Mouse (Mus musculus) right cerebral cortex, postnatal 25 days (tissue): ENCODE results near the gene Hdgfl2.
"Not testable (repeated sequence)": the region's sequence is repeated elsewhere in the genome, so short reads cannot be mapped to it uniquely, and the experiment has no call there.

Experiments used
- DNase-seq: peaks from one replicate; pipeline ENCODE4 v3.0.0; 2022

Gene Hdgfl2

GRCm38 (mm10) chr17:56106436-56106835 is 27.0 kb downstream of the Hdgfl2 start:
- not testable (repeated sequence) for DNase-seq

- DNase-seq = no peak
Measured at GRCm38 (mm10) chr17:56106981-56107380, 27.5 kb downstream of the Hdgfl2 start.

GRCm38 (mm10) chr17:56107736-56108135 is 28.3 kb downstream of the Hdgfl2 start:
- DNase-seq = no peak

GRCm38 (mm10) chr17:56108334-56109044 is 29.1 kb downstream of the Hdgfl2 start:
- no peak for DNase-seq

DNA sequence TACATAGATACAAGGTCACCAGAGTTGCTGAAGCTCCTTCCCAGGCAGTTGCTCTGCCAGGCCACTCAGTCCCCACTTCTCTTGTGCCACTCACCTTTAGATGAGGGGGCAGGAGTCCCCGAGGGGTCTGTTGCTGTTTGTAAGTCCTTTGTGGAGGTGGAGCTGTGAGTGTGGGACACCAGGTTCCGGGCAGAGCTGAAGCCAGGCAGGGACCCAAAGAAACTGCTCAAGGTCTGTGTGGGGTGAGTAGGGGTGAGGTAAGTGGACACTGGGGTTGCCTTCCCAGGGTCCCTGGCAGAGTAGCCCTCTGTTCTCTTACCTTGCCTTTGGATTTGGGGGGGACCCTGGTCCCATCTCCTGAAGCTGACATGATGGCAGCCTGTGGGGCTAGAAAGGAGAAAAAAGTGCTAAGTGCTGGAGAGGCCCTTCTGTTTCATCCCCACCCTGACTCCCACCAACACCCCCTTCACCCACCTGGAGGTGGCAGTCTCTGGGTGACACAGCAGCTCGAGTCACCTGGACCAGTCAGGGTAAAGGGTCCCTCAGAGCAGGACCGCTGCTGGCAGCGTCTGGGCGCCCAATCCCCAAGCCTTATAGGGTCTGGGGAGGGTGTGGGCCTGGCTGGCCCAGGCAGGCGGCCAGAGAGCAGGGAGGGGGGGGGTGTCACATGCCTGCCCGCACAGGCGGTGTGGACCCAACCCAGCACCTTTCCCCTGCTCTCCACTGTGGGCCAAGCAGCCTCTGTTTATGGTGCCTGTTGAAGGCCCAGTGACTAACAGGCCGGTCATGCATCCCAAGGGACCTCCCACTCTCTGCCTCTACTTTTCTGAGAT is 30.0 kb downstream of the Hdgfl2 start, which contains the start of gene Plin4:
Gene Plin4, minus strand, starts transcription at position 585 of the 833 bp plus-strand sequence.
- no peak for DNase-seq

DNA sequence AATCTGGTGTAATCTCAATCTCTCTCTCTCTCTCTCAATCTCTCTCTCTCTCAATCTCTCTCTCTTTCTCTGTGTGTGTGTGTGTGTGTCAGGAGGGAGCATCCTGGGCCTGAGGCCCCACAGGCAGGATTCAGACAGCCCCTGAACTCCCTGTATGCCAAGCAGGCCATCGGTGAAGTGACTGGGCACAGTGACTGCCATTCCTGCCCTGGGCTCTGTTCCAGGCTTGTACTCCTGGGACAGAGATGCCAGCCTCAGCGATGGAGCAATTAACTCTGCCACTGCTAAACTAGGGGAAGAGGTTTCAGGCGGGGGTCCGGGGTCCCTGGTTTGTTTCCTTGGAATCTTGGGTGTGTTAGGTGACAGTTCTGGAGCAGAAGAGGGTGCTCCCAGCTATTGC is 31.1 kb downstream of the Hdgfl2 start:
- no peak for DNase-seq

GRCm38 (mm10) chr17:56111021-56111420 is 31.6 kb downstream of the Hdgfl2 start:
- DNase-seq = no peak

- no peak for DNase-seq
Measured at GRCm38 (mm10) chr17:56111864-56112263, 32.4 kb downstream of the Hdgfl2 start.

DNA sequence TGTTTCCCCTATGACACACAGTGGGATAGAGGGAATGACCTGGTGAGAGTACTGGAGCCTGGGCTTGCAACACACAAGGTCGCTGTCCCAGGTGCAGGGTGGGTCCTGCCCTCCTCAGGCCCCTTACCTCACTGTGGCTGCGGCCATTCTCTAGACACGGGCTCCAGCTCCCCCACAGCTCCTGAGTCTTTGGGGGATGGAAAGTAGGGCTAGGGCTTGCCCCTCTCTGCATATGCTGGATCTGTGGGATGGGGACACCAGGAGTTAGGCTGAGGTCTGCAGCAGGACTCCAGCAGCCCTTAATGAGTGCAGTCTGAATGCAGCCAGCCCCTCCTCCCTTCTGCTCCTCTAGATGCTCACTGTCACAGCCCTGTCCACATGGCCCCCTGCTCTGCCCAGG is 33.3 kb downstream of the Hdgfl2 start:
- no peak for DNase-seq

- DNase-seq = no peak
Measured at GRCm38 (mm10) chr17:56116193-56116592, 36.8 kb downstream of the Hdgfl2 start.

DNA sequence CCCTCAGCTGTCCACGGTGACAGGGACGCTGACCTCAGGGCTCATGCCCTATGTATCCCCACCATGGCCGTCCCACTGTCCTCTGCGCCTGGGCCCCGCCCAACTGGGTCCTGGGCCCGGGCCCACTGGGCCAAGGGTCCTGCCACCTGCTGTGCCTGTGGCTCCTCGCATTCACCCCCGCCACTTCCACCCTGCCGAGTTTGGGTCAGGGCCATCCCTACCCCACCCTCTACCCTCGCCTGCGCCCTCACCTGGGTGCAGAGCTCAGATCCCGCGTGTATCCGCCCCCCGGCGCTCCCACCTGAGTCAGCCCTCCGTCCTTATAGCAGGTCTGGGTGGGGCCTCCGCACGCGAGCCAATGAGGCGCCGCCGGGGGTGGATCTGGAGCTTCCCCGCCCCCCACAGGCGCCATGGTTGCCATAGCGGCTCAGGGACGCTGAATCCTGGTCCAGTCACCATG is 37.8 kb downstream of the Hdgfl2 start, which contains the start of gene Plin5:
Gene Plin5, minus strand, starts transcription at position 346 of the 460 bp plus-strand sequence.
- DNase-seq = no peak

DNA sequence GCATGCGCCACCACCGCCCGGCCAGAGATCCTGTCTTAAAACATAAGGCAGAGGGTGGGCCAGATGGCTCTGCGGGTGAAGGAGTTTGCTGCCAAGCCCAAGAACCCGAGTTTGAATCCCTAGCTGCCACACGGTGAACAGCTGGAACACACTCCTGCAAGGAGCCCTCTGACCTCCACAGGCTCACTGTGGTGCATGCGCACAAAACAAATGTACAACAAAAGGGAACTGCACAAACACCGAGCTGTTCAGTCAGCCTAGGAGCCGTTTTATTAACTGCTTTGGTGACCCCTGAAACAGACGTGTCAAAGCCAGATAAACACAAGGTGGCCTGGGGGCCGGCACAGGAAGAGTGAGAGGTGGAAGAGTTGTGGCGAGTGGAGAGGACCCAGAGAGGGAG is 40.0 kb downstream of the Hdgfl2 start:
- DNase-seq = no peak

DNA sequence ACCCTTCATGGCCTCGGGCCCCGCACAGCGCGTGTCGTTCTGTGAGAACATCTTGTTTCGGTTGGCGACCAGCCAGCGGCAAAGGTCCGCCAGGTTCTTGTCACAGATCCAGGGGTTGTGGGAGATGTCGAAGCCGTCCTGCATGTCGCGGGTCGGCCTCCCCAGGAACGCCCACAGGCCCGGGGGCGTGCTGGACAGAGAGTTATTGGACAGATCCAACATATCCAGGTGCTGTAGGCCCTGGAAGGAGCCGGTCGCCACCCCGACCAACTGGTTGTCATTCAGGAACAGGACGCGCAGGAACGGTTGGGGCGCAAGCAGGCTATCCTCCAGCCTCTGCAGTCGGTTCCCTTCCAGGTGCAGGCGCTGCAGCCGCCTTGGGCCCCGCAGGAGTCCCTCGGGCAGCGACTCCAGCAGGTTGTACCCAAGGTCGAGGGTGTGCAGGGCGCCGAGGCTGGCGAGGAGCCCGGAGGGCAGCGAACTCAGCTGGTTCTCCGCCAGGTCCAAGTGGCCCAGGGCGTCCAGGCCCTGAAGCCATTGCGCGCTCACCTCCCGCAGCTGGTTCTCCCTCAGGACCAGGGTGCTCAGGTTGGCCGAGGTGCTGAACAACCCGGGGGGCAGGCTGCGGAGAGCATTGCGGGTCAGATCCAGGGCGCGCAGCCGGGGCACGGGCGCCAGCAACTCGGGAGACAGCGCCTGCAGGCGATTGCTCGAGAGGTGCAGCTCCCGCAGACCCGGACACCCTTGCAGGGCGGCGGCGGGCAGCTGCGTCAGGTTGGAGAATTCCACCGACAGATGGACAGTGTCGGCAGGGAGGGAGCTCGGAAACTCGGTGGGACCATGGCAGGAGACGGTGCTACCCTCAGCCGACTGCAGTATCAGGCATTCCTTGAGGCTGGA is 40.8 kb downstream of the Hdgfl2 start:
- no peak for DNase-seq

DNA sequence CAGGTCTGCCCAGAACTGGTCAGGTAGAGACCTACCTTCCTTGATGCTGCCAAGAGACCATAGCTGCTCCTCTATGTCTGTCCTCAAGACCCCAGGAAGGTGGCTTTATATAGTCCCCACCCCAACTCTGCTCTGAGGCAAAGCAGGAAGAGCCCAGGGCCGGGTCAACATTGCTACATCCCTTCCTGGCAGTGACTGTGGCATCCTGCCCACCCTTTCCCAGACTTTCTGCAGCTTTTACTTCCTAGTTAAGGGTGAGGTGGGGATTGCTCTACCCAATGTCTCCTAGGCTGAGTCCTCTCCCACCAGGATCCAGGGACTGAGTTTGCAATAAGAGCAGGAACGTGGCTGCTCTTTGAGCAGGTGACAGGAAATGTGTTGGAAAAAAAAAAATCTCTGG is 42.4 kb downstream of the Hdgfl2 start, which contains the start of gene Lrg1:
Gene Lrg1, minus strand, starts transcription at position 176 of the 400 bp plus-strand sequence.
- no peak for DNase-seq

DNA sequence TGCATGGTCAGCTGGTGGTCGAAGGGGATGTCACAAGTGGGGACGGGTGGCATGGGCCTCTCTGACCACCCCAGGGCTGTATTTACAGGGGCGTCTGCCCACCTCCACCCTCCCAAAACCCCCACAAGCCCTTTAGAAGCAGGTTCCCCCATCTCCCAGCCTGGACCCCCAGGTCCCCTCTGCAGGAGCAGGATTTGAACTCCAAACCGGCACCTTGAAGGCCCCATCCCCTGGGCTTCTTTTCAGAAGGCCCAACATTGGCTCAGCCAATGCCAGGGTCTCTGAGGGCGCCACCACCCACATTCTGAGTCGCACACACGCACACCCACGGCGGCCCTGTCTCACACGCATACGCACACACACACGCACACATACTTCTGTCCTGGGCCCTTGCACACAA is 43.7 kb downstream of the Hdgfl2 start:
- no peak for DNase-seq

DNA sequence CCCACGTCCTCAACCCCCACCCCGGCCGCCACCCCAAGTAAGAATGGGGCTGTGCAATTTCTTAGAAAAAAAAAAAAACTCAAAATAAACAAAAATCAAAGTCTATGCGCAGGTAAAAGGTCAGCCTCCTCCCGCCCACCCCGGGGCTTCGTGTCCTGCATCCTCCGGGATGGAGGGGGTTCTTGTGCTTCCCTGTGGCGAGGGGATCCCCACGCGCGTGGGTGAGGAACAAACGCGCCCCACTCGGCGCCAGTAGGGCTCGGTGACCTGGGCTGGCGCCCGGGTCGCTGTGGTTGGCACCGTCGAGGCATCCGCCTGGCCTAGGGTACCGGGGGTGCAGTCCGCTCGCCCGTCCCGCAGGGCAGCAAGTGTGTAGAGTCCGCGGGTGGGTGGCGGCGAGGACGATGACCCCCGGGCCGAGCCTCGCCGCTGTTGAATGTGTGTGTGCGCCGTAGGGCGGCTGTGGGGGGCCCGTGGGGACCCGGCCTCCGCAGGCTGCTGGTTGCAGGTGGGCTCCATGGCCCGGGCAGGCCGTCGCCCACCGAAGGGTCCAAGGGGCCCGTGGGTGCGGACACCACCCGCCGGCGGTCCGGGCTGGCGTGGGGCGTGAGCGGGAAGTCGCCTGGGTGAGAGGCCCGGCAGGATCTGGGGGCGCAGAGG is 44.4 kb downstream of the Hdgfl2 start:
- DNase-seq = no peak

- no peak for DNase-seq
Measured at GRCm38 (mm10) chr17:56124377-56125275, 45.2 kb downstream of the Hdgfl2 start.

DNA sequence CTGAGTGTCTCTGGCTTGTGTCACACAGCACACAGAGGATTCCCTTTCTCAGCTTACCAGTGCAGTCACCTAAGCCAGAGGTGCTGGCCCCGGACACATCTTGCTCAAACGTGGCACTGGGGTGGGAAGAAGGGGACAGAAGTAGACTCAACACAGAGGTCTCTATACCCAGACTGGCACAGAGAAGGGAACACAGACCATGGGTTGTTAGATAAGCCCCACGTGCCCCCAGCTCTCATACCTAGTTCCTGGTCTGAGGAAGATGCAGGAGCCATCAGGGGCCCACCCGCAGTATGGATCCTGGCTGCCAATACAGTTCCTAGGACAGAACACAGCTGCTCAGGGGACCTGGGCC is 45.8 kb downstream of the Hdgfl2 start:
- DNase-seq = no peak

DNA sequence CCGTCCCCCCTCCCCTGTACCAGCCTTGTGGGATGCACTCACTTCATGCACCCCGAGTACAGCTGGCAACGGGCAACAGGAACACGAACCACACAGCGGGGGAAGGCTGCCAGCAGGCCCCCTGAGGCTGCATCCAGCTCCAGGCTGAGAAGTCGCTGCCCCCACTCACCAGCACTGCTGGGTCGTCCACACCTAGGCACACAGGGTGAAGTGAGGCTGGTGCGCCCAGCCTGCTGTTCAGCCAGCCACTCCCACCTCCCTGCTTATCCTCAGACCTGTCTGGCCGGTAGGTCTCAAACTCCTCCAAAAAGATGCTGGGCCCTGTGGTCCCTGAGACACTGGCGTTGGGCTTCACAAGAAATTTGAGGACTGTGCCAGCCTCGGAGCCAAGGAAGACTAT is 46.7 kb downstream of the Hdgfl2 start:
- no peak for DNase-seq

DNA sequence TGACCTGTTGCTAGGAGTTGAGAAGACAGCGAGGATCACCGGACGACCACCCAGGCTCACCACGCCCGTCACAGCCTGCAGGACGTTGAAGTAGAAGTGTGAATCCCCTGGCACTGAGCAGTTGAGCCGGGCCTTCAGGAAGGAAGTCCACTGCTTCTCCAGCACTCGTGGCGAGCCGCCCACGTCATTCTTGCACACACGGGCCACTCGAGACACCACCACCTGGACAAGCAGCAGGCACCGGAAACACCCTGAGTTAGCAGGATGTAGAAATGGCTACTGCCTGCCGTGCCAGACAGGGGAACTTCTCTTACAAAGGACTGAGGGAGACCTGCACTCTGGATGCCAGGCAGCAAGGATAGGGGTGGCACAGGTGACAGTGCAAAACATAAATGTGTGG is 48.8 kb downstream of the Hdgfl2 start:
- DNase-seq = no peak

GRCm38 (mm10) chr17:56131136-56131535 is 51.7 kb downstream of the Hdgfl2 start:
- no peak for DNase-seq
